Mouse (Mus musculus): ENCODE results near the gene Tet2.

- TF ChIP-seq CTCF (IDR thresholded peaks at IDR 0.05; ENCODE audit: control insufficient read depth, insufficient read depth, low read length) (no peak), POLR2A (IDR thresholded peaks at IDR 0.05; ENCODE audit: borderline replicate concordance, control insufficient read depth, low read depth, low read length) (no peak)
These were observed 1.9 kb upstream of the Tet2 start for GRCm38 (mm10) chr3:133546790-133547189.

Measured in bone marrow, adult 2 months (tissue).